Mouse (Mus musculus): ENCODE measurements around the gene Trub1.

Gene Trub1

DNA sequence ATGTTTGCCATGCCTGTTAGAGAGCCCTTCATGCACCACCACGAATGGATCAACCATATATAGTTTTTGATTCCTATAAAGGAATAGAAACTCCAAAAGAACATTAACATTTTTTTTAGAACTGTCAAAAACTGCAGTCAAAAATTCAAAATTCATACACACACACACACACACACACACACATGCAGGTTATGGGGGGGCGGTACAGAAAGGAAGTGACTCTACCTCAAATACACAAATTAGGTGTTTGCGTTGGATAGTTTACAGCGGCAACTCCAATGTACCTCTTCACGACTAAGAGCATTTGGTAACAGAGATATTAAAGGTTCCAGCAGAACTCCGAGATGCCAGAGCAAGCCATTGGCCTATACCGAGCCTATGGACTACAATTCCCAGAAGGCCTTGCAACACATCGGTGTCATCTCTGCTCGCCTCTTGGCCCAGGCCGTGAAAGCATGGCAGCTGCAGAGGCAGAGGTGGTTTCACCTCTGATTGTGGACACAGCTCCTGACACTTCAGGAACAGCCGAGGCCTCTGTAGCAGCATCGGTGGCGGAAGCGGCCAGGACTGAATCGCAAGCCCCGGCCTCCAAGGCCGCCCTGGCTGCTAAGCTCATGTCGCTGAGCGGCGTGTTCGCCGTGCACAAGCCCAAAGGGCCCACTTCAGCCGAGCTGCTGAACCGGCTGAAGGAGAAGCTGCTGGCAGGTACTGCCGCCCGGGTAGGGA, at the start of gene Trub1:
TSS of gene Trub1 (plus strand) at position 421 of the 726 bp plus-strand sequence.
- peak; percentile 75 to 81 for DNase-seq

- DNase-seq = peak; percentile 70 to 83
These were observed 48.8 kb upstream of the Trub1 start for GRCm38 (mm10) chr19:57403700-57404501.

- peak in 1 of 2 experiments; percentile 9 for DNase-seq
These were observed 48.2 kb upstream of the Trub1 start for GRCm38 (mm10) chr19:57404502-57404848.

DNA sequence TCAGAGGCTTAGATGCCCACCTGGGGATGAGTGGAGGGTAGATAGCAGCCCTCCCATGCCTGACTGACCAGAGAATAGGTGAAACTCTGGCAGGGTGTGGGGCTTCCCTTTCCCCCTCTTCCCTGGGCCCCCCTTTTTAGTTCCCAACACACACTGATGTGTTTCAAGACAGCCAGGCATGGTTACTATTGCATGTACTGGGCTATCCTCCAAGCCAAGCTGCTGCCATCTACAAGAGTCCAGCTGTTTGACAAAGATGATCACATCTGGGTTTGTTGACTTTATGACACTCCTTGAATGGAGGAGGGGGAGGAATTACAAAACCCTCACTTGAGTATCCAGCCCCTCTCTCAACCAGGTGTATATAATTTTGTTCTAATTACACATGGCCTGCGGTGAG, 44.8 kb upstream of the Trub1 start:
- DNase-seq = no peak

DNA sequence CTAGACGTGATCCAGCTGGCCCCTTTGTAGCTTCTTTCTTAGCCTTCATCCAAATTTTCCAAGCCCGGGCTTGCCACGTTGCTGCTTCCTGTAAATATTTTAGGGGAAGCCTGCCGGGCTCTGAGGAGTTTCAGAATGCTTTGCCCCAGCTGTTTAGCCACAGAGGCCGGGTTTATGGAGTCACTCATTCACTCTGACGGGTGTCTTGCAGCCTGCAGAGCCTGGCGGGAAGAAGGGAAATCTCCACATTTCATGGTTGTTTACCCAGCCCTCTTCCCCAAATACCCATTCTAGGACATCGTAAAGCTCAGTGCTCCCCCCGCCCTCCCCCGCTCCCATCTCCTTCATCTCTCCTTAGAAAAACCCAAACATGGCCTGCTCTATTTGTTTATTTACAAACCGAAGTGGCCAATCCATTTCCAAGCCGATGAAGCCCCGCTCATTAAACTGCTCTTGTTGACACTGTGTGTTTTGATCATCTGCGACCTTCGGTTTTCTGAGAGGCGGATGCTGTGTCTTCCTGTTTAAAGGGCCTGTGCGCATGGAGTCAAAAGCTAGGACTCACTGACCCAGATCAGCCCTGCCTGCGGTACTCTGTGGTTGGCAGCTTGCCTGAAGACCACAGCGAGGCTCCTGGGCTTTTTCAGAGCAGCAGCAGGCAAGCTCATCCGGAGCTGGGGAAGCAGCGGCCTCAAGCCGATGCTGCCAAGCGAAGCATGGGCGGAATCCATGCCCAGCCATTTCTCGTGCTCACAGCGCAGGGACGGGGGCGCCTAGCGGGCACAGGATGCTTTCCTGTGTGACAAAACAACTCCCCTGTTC, 41.1 kb upstream of the Trub1 start:
- DNase-seq = peak; percentile 73

DNA sequence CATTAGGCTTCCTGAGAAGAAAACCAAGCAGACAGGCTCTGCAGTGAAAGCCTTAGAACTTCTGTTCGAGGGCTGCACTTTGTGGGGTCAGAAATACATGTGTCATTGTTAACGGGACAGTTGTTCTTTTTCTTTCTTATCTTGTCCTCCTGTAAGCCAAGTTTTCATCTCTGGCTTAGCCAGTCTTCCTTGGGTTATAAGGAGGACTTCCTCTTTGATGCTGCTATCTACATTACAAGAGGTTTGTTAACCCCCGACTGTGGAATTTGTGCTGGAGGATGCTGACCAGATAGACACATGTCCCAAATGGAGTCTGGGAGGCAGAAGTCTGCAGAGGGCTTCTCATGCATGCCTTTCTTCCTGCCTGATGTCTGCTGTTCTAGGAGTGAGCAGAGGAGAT, 39.5 kb upstream of the Trub1 start:
- no peak for DNase-seq

- DNase-seq = peak in 1 of 2 experiments; percentile 12
These were observed 38.8 kb upstream of the Trub1 start for GRCm38 (mm10) chr19:57413918-57414317.

GRCm38 (mm10) chr19:57415031-57415807, 37.5 kb upstream of the Trub1 start:
- no peak for DNase-seq

- no peak for DNase-seq
These were observed 34.7 kb upstream of the Trub1 start for GRCm38 (mm10) chr19:57417800-57418580.

GRCm38 (mm10) chr19:57423402-57423801, 29.3 kb upstream of the Trub1 start:
- no peak for DNase-seq

GRCm38 (mm10) chr19:57425296-57425695, 27.4 kb upstream of the Trub1 start:
- DNase-seq = no peak

GRCm38 (mm10) chr19:57426841-57427240, 25.9 kb upstream of the Trub1 start:
- no peak for DNase-seq

GRCm38 (mm10) chr19:57427756-57428438, 24.8 kb upstream of the Trub1 start:
- no peak for DNase-seq

DNA sequence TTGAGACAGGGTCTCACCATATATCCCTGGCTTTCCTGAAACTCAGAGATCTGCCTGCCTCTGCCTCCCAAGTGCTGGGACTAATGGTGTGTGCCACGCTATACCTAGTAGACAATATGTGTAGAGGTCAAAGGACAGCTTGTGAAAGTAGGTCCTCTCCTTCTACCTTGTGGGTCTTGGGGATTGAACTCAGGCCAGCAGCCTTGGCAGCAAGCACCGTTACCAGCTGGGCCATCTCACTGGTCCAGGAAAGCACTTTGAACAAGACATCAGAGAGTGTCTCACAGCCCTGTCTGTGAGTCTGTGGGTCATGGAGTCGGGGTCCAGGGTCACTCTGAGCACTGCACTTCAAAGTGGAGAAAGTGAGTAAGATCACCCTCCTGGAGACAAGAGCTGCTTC, 24.1 kb upstream of the Trub1 start:
- DNase-seq = no peak

DNA sequence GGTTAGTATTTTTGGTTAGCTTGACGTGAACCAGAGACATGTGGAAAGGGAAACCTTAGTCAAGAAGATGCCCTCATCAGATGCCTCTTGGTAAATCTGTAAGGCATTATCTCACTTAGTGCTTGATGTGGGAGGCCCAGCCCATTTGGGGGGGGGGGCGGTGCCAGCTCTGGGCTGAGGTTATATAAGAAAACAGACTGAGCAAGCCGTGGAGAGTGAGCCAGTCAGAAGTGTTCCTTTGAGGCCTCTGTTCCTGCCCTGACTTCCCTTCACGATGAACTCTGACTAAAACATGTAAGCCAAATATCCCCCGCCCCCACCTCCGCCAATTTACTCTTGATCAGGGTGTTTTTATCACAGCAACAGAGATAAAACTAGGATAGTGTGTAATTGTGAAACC, 22.8 kb upstream of the Trub1 start:
- no peak for DNase-seq

DNA sequence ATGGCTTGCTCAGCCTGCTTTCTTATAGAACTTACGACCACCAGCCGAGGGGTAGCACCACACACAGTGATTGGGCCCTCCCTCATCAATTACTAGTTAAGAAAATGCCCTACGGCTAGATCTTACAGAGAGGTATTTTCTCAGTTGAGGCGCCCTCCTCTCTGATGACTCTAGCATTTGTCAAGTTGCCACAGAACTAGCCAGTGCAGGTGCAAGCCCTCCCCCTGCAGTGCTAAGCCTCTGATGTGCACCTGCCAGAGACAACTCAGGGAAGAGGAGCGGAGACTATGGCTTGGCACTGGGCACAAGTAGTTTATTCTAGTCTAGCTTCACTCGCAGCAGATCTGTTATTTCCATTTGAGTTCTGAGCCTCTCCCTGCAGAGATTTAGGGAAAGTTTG, 21.2 kb upstream of the Trub1 start:
- no peak for DNase-seq

DNA sequence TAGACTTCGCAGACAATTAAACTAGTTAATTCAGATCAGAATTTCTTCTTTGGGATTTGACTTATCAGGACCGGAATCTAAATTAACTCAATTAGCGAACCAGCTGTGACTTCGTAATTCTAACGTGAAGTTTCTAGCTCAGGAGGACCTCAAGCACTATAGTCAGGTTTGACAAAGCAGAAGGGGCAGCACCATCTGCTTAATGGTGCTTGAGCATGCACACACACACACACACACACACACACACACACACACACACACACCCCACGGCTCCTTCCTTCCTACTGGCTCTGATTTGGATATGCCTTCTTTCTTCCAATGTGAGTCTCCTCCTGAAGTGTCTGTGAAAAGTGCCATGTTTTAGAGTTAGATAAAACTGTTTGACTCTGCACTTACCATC, 18.7 kb upstream of the Trub1 start:
- DNase-seq = no peak

GRCm38 (mm10) chr19:57436586-57437021, 16.1 kb upstream of the Trub1 start:
- peak; percentile 21 to 24 for DNase-seq

DNA sequence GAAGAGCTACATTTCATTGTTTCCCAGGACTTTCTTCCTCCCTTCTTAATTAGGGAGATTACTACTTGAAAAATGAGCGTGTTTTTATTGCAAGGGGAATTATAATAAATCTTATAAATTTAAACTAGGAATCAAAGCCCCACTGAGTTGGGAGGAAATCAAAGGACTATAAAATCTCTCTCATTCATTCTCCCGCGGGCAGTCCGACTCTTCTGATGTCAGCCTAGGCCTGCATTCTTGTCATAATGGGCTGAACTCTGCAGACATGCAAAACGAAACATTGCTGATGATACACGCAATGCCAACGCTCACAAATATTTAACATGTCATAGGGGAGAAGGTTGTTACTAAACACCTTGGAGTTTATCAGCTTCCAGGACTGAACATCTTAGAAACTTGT, 15.7 kb upstream of the Trub1 start:
- DNase-seq = no peak

GRCm38 (mm10) chr19:57439296-57439695, 13.4 kb upstream of the Trub1 start:
- DNase-seq = no peak

GRCm38 (mm10) chr19:57441501-57441900, 11.2 kb upstream of the Trub1 start:
- DNase-seq = no peak
